8 mouse cellular contexts compared by ENCODE assay signal in genomic region chr8:20424903-20425222, GRCm38 (mm10).
A peak's percentile ranks its signal among the peaks of the same experiment; 100 is the strongest.
DNase-seq lines count a peak whose midpoint lies in the region; ATAC-seq and TF ChIP-seq lines count a peak whose summit lies in the region.
"Not testable (repeated sequence)": the region's sequence is repeated elsewhere in the genome, so short reads cannot be mapped to it uniquely, and the experiment has no call there.

No protein-coding gene starts in this region.

- peak overlapping the region; percentile 37 for H3K4me2 ChIP-seq in heart, embryonic 15.5 days
- not testable (repeated sequence) for H3K4me2 ChIP-seq in kidney, embryonic 14.5 days (replicated peaks; ENCODE audit: low read depth, low read length); midbrain, embryonic 15.5 days
- H3K4me2 ChIP-seq in liver, embryonic 13.5 days, result peak overlapping the region; percentile 57

- not testable (repeated sequence) for H3K9ac ChIP-seq in heart, embryonic 15.5 days; kidney, embryonic 14.5 days (ENCODE audit: low read depth, low read length); liver, embryonic 13.5 days
- peak overlapping the region; percentile 30; the same call in 1 of the 2 replicates for H3K9ac ChIP-seq in midbrain, embryonic 15.5 days

- H3K27ac ChIP-seq in heart, embryonic 15.5 days; kidney, embryonic 14.5 days (ENCODE audit: low read depth, low read length); liver, embryonic 13.5 days; small intestine, adult 2 months (ENCODE audit: insufficient read depth, low read depth, low read length): not testable (repeated sequence)
- H3K27ac ChIP-seq in midbrain, embryonic 15.5 days, result peak overlapping the region; percentile 74; the same call in 1 of the 2 replicates

- not testable (repeated sequence) for H3K4me1 ChIP-seq in heart, embryonic 15.5 days (replicated peaks); kidney, embryonic 14.5 days (ENCODE audit: control insufficient read depth, insufficient read depth, low read length); liver, embryonic 13.5 days (replicated peaks); midbrain, embryonic 15.5 days; small intestine, adult 2 months (ENCODE audit: control insufficient read depth, insufficient read depth, insufficient read length, low read length)

- H3K9me3 ChIP-seq in heart, embryonic 15.5 days (replicated peaks); kidney, embryonic 14.5 days (ENCODE audit: control insufficient read depth, low read length); liver, embryonic 13.5 days (replicated peaks); midbrain, embryonic 15.5 days: not testable (repeated sequence)

- TF ChIP-seq POLR2A in small intestine, adult 2 months (IDR thresholded peaks at IDR 0.05; ENCODE audit: low read depth, low read length), result not testable (repeated sequence)

- TF ChIP-seq CTCF in small intestine, adult 2 months (IDR thresholded peaks at IDR 0.05; ENCODE audit: extremely low read depth, insufficient read length, insufficient replicate concordance, low read depth, low read length), result not testable (repeated sequence)

- DNase-seq in CD4-positive helper T cell, adult 2 months (ENCODE audit: low read depth, low spot score), result peak; percentile 30
- DNase-seq in c-Kit-negative CD71-positive TER-119-positive erythroid progenitor cells, embryonic 14.5 days (ENCODE audit: low read depth, low spot score), result peak; percentile 99
- DNase-seq in fibroblast of lung, adult 2 months (ENCODE audit: low read depth), result peak; percentile 16
- not testable (repeated sequence) for DNase-seq in liver, embryonic 13.5 days

- not testable (repeated sequence) for ATAC-seq in heart, embryonic 15.5 days (replicated peaks; ENCODE audit: insufficient number of reproducible peaks, insufficient read depth, low FRiP score, low read depth); kidney, embryonic 14.5 days (ENCODE audit: low FRiP score, low TSS enrichment); liver, embryonic 13.5 days (ENCODE audit: low read depth); midbrain, embryonic 15.5 days (replicated peaks)

- H3K36me3 ChIP-seq in heart, embryonic 15.5 days; kidney, embryonic 14.5 days (ENCODE audit: control insufficient read depth, insufficient read depth, low read length); liver, embryonic 13.5 days; midbrain, embryonic 15.5 days (replicated peaks); small intestine, adult 2 months (ENCODE audit: control insufficient read depth, insufficient read depth, low read length): not testable (repeated sequence)

- 27% methylated on average over 3 of the region's 3 CpGs for WGBS in heart, embryonic 15.5 days
- WGBS in kidney, embryonic 14.5 days, result 40% methylated on average over 3 of the region's 3 CpGs
- 16% methylated on average over 3 of the region's 3 CpGs for WGBS in liver, embryonic 13.5 days (ENCODE audit: insufficient replicate concordance)
- WGBS in midbrain, embryonic 15.5 days, result 39% methylated on average over 3 of the region's 3 CpGs
- 13% methylated on average over 3 of the region's 3 CpGs for WGBS in small intestine, adult 2 months

- H3K4me3 ChIP-seq in heart, embryonic 15.5 days, result peak overlapping the region; percentile 56
- peak overlapping the region; percentile 46 for H3K4me3 ChIP-seq in kidney, embryonic 14.5 days (ENCODE audit: low read length)
- peak overlapping the region; percentile 64 for H3K4me3 ChIP-seq in liver, embryonic 13.5 days (replicated peaks)
- H3K4me3 ChIP-seq in midbrain, embryonic 15.5 days, result peak overlapping the region; percentile 46
- H3K4me3 ChIP-seq in small intestine, adult 2 months (ENCODE audit: low read depth, low read length), result peak overlapping the region; percentile 74; the same call in 1 of the 2 replicates

- H3K27me3 ChIP-seq in heart, embryonic 15.5 days; kidney, embryonic 14.5 days (ENCODE audit: control insufficient read depth, insufficient read depth, low read length); liver, embryonic 13.5 days; midbrain, embryonic 15.5 days (replicated peaks); small intestine, adult 2 months (ENCODE audit: control insufficient read depth, insufficient read depth, low read length): not testable (repeated sequence)
